Mouse (Mus musculus): ENCODE data around the gene Ift27. TPM values are rescaled to one million over a fixed set of nuclear protein-coding genes. Genes with fewer than 3 reads are reported as not detected.

Gene Ift27
- polyA plus RNA-seq, 1 experiment from 2014 or later, result 34.0 TPM

GRCm38 (mm10) chr15:78188546-78188945, 14.6 kb upstream of the Ift27 start:
- Histone ChIP-seq H3K9me3 (replicated peaks) (no peaks in the 10 kb centered on the region), H3K9ac (no peak overlapping the region), H3K4me2 (no peak overlapping the region), H3K36me3 (replicated peaks) (no peaks in the 10 kb centered on the region), H3K4me1 (replicated peaks) (no peaks in the 10 kb centered on the region), H3K27me3 (peaks cover 8% of the 10 kb centered on the region; the same call in 1 of the 2 replicates), H3K27ac (replicated peaks) (no peak overlapping the region), H3K4me3 (replicated peaks) (no peak overlapping the region)
- 49% methylated on average over 3 of the region's 3 CpGs for WGBS (ENCODE audit: insufficient replicate concordance)
- ATAC-seq (ENCODE audit: insufficient read depth), result no peak

- no peak for ATAC-seq (ENCODE audit: insufficient read depth)
- Histone ChIP-seq H3K4me2 (no peak overlapping the region), H3K9ac (no peak overlapping the region), H3K27ac (replicated peaks) (no peak overlapping the region), H3K9me3 (replicated peaks) (no peaks in the 10 kb centered on the region), H3K4me1 (replicated peaks) (no peaks in the 10 kb centered on the region), H3K27me3 (peaks cover 17% of the 10 kb centered on the region; the same call in 1 of the 2 replicates), H3K4me3 (replicated peaks) (no peak overlapping the region), H3K36me3 (replicated peaks) (no peaks in the 10 kb centered on the region)
- 53% methylated on average over 5 of the region's 5 CpGs for WGBS (ENCODE audit: insufficient replicate concordance)
Measured at GRCm38 (mm10) chr15:78186906-78187305, 13.0 kb upstream of the Ift27 start.

GRCm38 (mm10) chr15:78185609-78186008, 11.7 kb upstream of the Ift27 start:
- H3K36me3 ChIP-seq (replicated peaks), result no peaks in the 10 kb centered on the region
- H3K9me3 ChIP-seq (replicated peaks), result no peaks in the 10 kb centered on the region
- no peak for ATAC-seq (ENCODE audit: insufficient read depth)
- H3K4me1 ChIP-seq (replicated peaks), result no peaks in the 10 kb centered on the region
- H3K4me3 ChIP-seq (replicated peaks), result no peak overlapping the region
- no peak overlapping the region for H3K9ac ChIP-seq
- 64% methylated on average over 4 of the region's 4 CpGs for WGBS (ENCODE audit: insufficient replicate concordance)
- peaks cover 17% of the 10 kb centered on the region; the same call in 1 of the 2 replicates for H3K27me3 ChIP-seq
- no peak overlapping the region for H3K4me2 ChIP-seq
- H3K27ac ChIP-seq (replicated peaks), result no peak overlapping the region

- no peaks in the 10 kb centered on the region for H3K9me3 ChIP-seq (replicated peaks)
- no peak for ATAC-seq (ENCODE audit: insufficient read depth)
- no peaks in the 10 kb centered on the region for H3K4me1 ChIP-seq (replicated peaks)
- WGBS (ENCODE audit: insufficient replicate concordance), result 3% methylated on average over 10 of the region's 10 CpGs
- no peak overlapping the region for H3K27ac ChIP-seq (replicated peaks)
- no peak overlapping the region for H3K9ac ChIP-seq
- H3K4me2 ChIP-seq, result no peak overlapping the region
- H3K4me3 ChIP-seq (replicated peaks), result no peak overlapping the region
- peaks cover 17% of the 10 kb centered on the region; the same call in 1 of the 2 replicates for H3K27me3 ChIP-seq
- no peaks in the 10 kb centered on the region for H3K36me3 ChIP-seq (replicated peaks)
Measured at GRCm38 (mm10) chr15:78184855-78185254, 10.9 kb upstream of the Ift27 start.

GRCm38 (mm10) chr15:78181701-78182405, 7.9 kb upstream of the Ift27 start:
- Histone ChIP-seq H3K36me3 (replicated peaks) (no peaks in the 10 kb centered on the region), H3K27me3 (peaks cover 17% of the 10 kb centered on the region; the same call in 1 of the 2 replicates), H3K9ac (no peak overlapping the region), H3K4me2 (no peak overlapping the region), H3K4me1 (replicated peaks) (no peaks in the 10 kb centered on the region), H3K4me3 (replicated peaks) (no peak overlapping the region), H3K27ac (replicated peaks) (no peak overlapping the region), H3K9me3 (replicated peaks) (no peaks in the 10 kb centered on the region)
- 34% methylated on average over 8 of the region's 8 CpGs for WGBS (ENCODE audit: insufficient replicate concordance)
- ATAC-seq (ENCODE audit: insufficient read depth), result no peak

- H3K27me3 ChIP-seq, result peaks cover 17% of the 10 kb centered on the region; the same call in 1 of the 2 replicates
- H3K4me2 ChIP-seq, result no peak overlapping the region
- no peak overlapping the region for H3K4me3 ChIP-seq (replicated peaks)
- 45% methylated on average over 3 of the region's 3 CpGs for WGBS (ENCODE audit: insufficient replicate concordance)
- no peak overlapping the region for H3K27ac ChIP-seq (replicated peaks)
- H3K4me1 ChIP-seq (replicated peaks), result peaks cover 11% of the 10 kb centered on the region
- ATAC-seq (ENCODE audit: insufficient read depth), result no peak
- no peak overlapping the region for H3K9ac ChIP-seq
- H3K9me3 ChIP-seq (replicated peaks), result no peaks in the 10 kb centered on the region
- H3K36me3 ChIP-seq (replicated peaks), result no peaks in the 10 kb centered on the region
Measured at GRCm38 (mm10) chr15:78179775-78180174, 5.9 kb upstream of the Ift27 start.

GRCm38 (mm10) chr15:78178397-78178796, 4.5 kb upstream of the Ift27 start:
- Histone ChIP-seq H3K27ac (replicated peaks) (no peak overlapping the region), H3K36me3 (replicated peaks) (no peaks in the 10 kb centered on the region), H3K4me3 (replicated peaks) (no peak overlapping the region), H3K9ac (no peak overlapping the region), H3K9me3 (replicated peaks) (no peaks in the 10 kb centered on the region), H3K4me2 (no peak overlapping the region), H3K4me1 (replicated peaks) (peaks cover 20% of the 10 kb centered on the region), H3K27me3 (peaks cover 9% of the 10 kb centered on the region; the same call in 1 of the 2 replicates)
- ATAC-seq (ENCODE audit: insufficient read depth), result no peak
- WGBS (ENCODE audit: insufficient replicate concordance), result 8% methylated on average over 9 of the region's 9 CpGs

GRCm38 (mm10) chr15:78177257-78177656, 3.4 kb upstream of the Ift27 start:
- no peak overlapping the region for H3K4me3 ChIP-seq (replicated peaks)
- H3K36me3 ChIP-seq (replicated peaks), result no peaks in the 10 kb centered on the region
- H3K4me1 ChIP-seq (replicated peaks), result peaks cover 31% of the 10 kb centered on the region
- no peaks in the 10 kb centered on the region for H3K9me3 ChIP-seq (replicated peaks)
- peaks cover 1% of the 10 kb centered on the region; the same call in 1 of the 2 replicates for H3K27me3 ChIP-seq
- no peak overlapping the region for H3K9ac ChIP-seq
- WGBS (ENCODE audit: insufficient replicate concordance), result 55% methylated on average over 10 of the region's 10 CpGs
- H3K4me2 ChIP-seq, result no peak overlapping the region
- ATAC-seq (ENCODE audit: insufficient read depth), result no peak
- no peak overlapping the region for H3K27ac ChIP-seq (replicated peaks)

GRCm38 (mm10) chr15:78174887-78175245, 959 bp upstream of the Ift27 start:
- Histone ChIP-seq H3K36me3 (replicated peaks) (no peaks in the 10 kb centered on the region), H3K27ac (replicated peaks) (peak overlapping the region; percentile 8; the same call in 1 of the 2 replicates), H3K4me1 (replicated peaks) (peaks cover 35% of the 10 kb centered on the region), H3K4me3 (replicated peaks) (peak overlapping the region; percentile 72), H3K9ac (0 out of 2 replicates have a peak overlapping the region, but pooled peaks have one; percentile 30), H3K9me3 (replicated peaks) (no peaks in the 10 kb centered on the region), H3K27me3 (no peaks in the 10 kb centered on the region), H3K4me2 (peak overlapping the region; percentile 97)
- WGBS (ENCODE audit: insufficient replicate concordance), result 79% methylated on average over 6 of the region's 6 CpGs
- ATAC-seq (ENCODE audit: insufficient read depth), result no peak

- H3K27ac ChIP-seq (replicated peaks), result no peak overlapping the region; the same call in none of the 2 replicates
- H3K9ac ChIP-seq, result peak overlapping the region; percentile 70
- no peak for ATAC-seq (ENCODE audit: insufficient read depth)
- no peaks in the 10 kb centered on the region for H3K36me3 ChIP-seq (replicated peaks)
- WGBS (ENCODE audit: insufficient replicate concordance), result 22% methylated on average over 26 of the region's 26 CpGs
- peak overlapping the region; percentile 72 for H3K4me3 ChIP-seq (replicated peaks)
- H3K27me3 ChIP-seq, result no peaks in the 10 kb centered on the region
- peaks cover 35% of the 10 kb centered on the region for H3K4me1 ChIP-seq (replicated peaks)
- peak overlapping the region; percentile 97 for H3K4me2 ChIP-seq
- H3K9me3 ChIP-seq (replicated peaks), result no peaks in the 10 kb centered on the region
Measured at GRCm38 (mm10) chr15:78172899-78173817, 749 bp downstream of the Ift27 start.
